Comparison of ENCODE assay signal across 8 mouse cellular contexts in the genomic region with DNA sequence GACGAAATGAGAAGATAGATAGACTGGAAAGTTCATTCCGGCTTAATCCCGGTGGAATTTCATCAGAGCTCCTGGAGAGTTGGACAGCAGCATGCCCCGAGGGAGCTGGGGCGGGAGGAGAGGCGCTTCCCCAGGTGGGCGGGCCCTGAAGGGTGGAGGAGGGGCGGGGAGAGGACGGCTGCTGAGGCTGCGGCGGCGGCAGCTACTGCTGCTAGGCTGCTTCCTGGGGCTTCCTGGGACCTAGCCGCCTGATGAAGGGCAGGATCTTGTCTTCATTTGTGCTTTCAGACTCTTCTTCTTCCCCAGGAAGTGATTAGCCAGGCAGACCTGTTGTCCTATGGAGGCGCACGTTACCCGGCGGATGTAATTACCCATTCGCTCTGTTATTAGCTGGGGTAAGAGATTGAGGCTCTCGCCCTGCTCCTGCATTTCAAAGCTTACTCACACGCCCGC.
DNase-seq lines count a peak whose midpoint lies in the region; ATAC-seq and TF ChIP-seq lines count a peak whose summit lies in the region.

No protein-coding gene starts in this region.

- peak; percentile 39 to 42 for DNase-seq in left cerebral cortex, adult 2 months (ENCODE audit: extremely low spot score in 1 of 2, low spot score in 2 of 2)
- no peak for DNase-seq in left cerebral cortex, adult 9 months (ENCODE audit: low spot score in 2 of 2)
- no peak for DNase-seq in brain, embryonic 14.5 days (ENCODE audit: low read depth)
- peak; percentile 51 to 78 for DNase-seq in gastrocnemius, postnatal 36 days
- DNase-seq in intestine, embryonic 14.5 days (ENCODE audit: low spot score), result peak; percentile 84

- peak overlapping the region; percentile 56 for H3K4me2 ChIP-seq in intestine, embryonic 14.5 days (ENCODE audit: low read length)
- H3K4me2 ChIP-seq in liver, embryonic 15.5 days, result peak overlapping the region; percentile 50
- peak overlapping the region; percentile 46 for H3K4me2 ChIP-seq in neural tube, embryonic 14.5 days (ENCODE audit: low read depth, low read length)

- H3K27ac ChIP-seq in left cerebral cortex, adult 2 months, result no peak overlapping the region
- no peak overlapping the region for H3K27ac ChIP-seq in intestine, embryonic 14.5 days (ENCODE audit: low read depth)
- H3K27ac ChIP-seq in liver, embryonic 15.5 days (replicated peaks), result no peak overlapping the region
- peak overlapping the region; percentile 64 for H3K27ac ChIP-seq in neural tube, embryonic 14.5 days (ENCODE audit: low read depth, low read length)

- H3K36me3 ChIP-seq in intestine, embryonic 14.5 days (ENCODE audit: control insufficient read depth, insufficient read depth, low read length), result no peaks in the 10 kb centered on the region
- H3K36me3 ChIP-seq in liver, embryonic 15.5 days (replicated peaks), result no peaks in the 10 kb centered on the region
- no peaks in the 10 kb centered on the region for H3K36me3 ChIP-seq in neural tube, embryonic 14.5 days (ENCODE audit: control insufficient read depth, insufficient read depth, low read length)

- ATAC-seq in intestine, embryonic 14.5 days (replicated peaks; ENCODE audit: low FRiP score, low TSS enrichment, low read depth), result peak; percentile 54; the same call in 1 of the 2 replicates
- ATAC-seq in liver, embryonic 15.5 days (ENCODE audit: insufficient read depth), result no peak
- peak; percentile 29; the same call in 1 of the 2 replicates for ATAC-seq in neural tube, embryonic 14.5 days (ENCODE audit: low read depth)
- no peak for ATAC-seq in monocyte, adult 5-6 weeks (replicated peaks; ENCODE audit: insufficient number of reproducible peaks, low FRiP score, low TSS enrichment, poor library complexity, severe bottlenecking)

- WGBS in intestine, embryonic 14.5 days, result 1% methylated on average over 21 of the region's 21 CpGs
- under 1% methylated on average over 20 of the region's 21 CpGs for WGBS in liver, embryonic 15.5 days (ENCODE audit: insufficient replicate concordance)
- under 1% methylated on average over 21 of the region's 21 CpGs for WGBS in neural tube, embryonic 14.5 days

- H3K4me3 ChIP-seq in left cerebral cortex, adult 2 months, result peak overlapping the region; percentile 26
- H3K4me3 ChIP-seq in intestine, embryonic 14.5 days (ENCODE audit: low read depth, low read length), result peak overlapping the region; percentile 23
- H3K4me3 ChIP-seq in liver, embryonic 15.5 days (replicated peaks), result peak overlapping the region; percentile 14
- H3K4me3 ChIP-seq in neural tube, embryonic 14.5 days (ENCODE audit: low read depth, low read length), result peak overlapping the region; percentile 17; the same call in 1 of the 2 replicates

- intact Hi-C loops in left cerebral cortex, adult 2 months (cut with DNase I), result no loop called here
- intact Hi-C loops in gastrocnemius, postnatal 36 days (cut with DNase I), result no loop called here

- H3K9me3 ChIP-seq in intestine, embryonic 14.5 days (ENCODE audit: control insufficient read depth, low read length), result no peaks in the 10 kb centered on the region
- no peaks in the 10 kb centered on the region for H3K9me3 ChIP-seq in liver, embryonic 15.5 days (replicated peaks)
- H3K9me3 ChIP-seq in neural tube, embryonic 14.5 days (ENCODE audit: control insufficient read depth, low read length), result no peaks in the 10 kb centered on the region

- TF ChIP-seq POLR2A in brain, embryonic 14.5 days (IDR thresholded peaks at IDR 0.05; ENCODE audit: borderline replicate concordance, extremely low read depth, insufficient read depth, insufficient read length, poor library complexity, severe bottlenecking), result peak; percentile 19; the same call in 1 of the 2 replicates

- peaks cover 25% of the 10 kb centered on the region for H3K27me3 ChIP-seq in intestine, embryonic 14.5 days (replicated peaks; ENCODE audit: control insufficient read depth, insufficient read depth, low read length)
- peaks cover 74% of the 10 kb centered on the region for H3K27me3 ChIP-seq in liver, embryonic 15.5 days
- 0 out of 2 replicates have a peak, but pooled peaks cover 3% of the 10 kb centered on the region for H3K27me3 ChIP-seq in neural tube, embryonic 14.5 days (ENCODE audit: control insufficient read depth, insufficient read depth, low read length)

- peaks cover 31% of the 10 kb centered on the region for H3K4me1 ChIP-seq in intestine, embryonic 14.5 days (replicated peaks; ENCODE audit: control insufficient read depth, insufficient read depth, low read length)
- H3K4me1 ChIP-seq in liver, embryonic 15.5 days (replicated peaks), result peaks cover 21% of the 10 kb centered on the region
- peaks cover 21% of the 10 kb centered on the region for H3K4me1 ChIP-seq in neural tube, embryonic 14.5 days (ENCODE audit: control insufficient read depth, insufficient read depth, low read length)

- TF ChIP-seq CTCF in left cerebral cortex, adult 2 months (IDR thresholded peaks at IDR 0.05), result no peak
- no peak for TF ChIP-seq CTCF in brain, embryonic 14.5 days (IDR thresholded peaks at IDR 0.05; ENCODE audit: borderline replicate concordance, extremely low read depth, insufficient read depth, insufficient read length)

- H3K9ac ChIP-seq in intestine, embryonic 14.5 days (ENCODE audit: low read length), result no peak overlapping the region
- no peak overlapping the region for H3K9ac ChIP-seq in liver, embryonic 15.5 days
- H3K9ac ChIP-seq in neural tube, embryonic 14.5 days (replicated peaks; ENCODE audit: low read depth, low read length), result peak overlapping the region; percentile 28; the same call in 1 of the 2 replicates

Comparison
In these comparisons a context has a peak if more than half of its experiments do, and no peak if none do; other contexts are left out.
1. DNase-seq: peak in left cerebral cortex, adult 2 months (2 of 2), gastrocnemius, postnatal 36 days (2 of 2) and intestine, embryonic 14.5 days (single experiment); none in left cerebral cortex, adult 9 months (0 of 2) and brain, embryonic 14.5 days (single experiment).
2. ATAC-seq: peak in intestine, embryonic 14.5 days (single experiment) and neural tube, embryonic 14.5 days (single experiment); none in liver, embryonic 15.5 days (single experiment) and monocyte, adult 5-6 weeks (single experiment).
3. Peak in every context shown above with its lines, with median percentiles within 50 percentile points of each other: H3K4me3 ChIP-seq and H3K4me2 ChIP-seq.